Mouse (Mus musculus) telencephalon, adult 2 months (tissue): ENCODE data around the gene Plin1.
A peak's percentile ranks its signal among the peaks of the same experiment; 100 is the strongest.

Experiments used
- DNase-seq: peaks from one replicate; pipeline ENCODE4 v3.0.0-alpha.2; 2011; ENCODE audit warnings: low read depth, low spot score

Gene Plin1

GRCm38 (mm10) chr7:79732622-79733021, at the start of gene Plin1:
TSS of gene Plin1 (minus strand) at chr7:79732903.
- DNase-seq, result no peak

GRCm38 (mm10) chr7:79782516-79782855, 49.8 kb upstream of the Plin1 start:
- DNase-seq, result no peak

- no peak for DNase-seq
These were observed 49.3 kb upstream of the Plin1 start for GRCm38 (mm10) chr7:79781826-79782515.

GRCm38 (mm10) chr7:79780647-79781626, 48.2 kb upstream of the Plin1 start:
- no peak for DNase-seq

- peak; percentile 34 for DNase-seq
These were observed 39.1 kb upstream of the Plin1 start for GRCm38 (mm10) chr7:79771561-79772512.

- DNase-seq, result no peak
These were observed 37.0 kb upstream of the Plin1 start for GRCm38 (mm10) chr7:79769664-79770063.

- DNase-seq, result no peak
These were observed 33.3 kb upstream of the Plin1 start for GRCm38 (mm10) chr7:79765991-79766390.

- DNase-seq, result no peak
These were observed 29.4 kb upstream of the Plin1 start for GRCm38 (mm10) chr7:79762106-79762505.

- DNase-seq, result no peak
These were observed 28.6 kb upstream of the Plin1 start for GRCm38 (mm10) chr7:79761124-79761876.

- no peak for DNase-seq
These were observed 27.1 kb upstream of the Plin1 start for GRCm38 (mm10) chr7:79759766-79760165.

GRCm38 (mm10) chr7:79758176-79758575, 25.5 kb upstream of the Plin1 start:
- DNase-seq, result no peak

- no peak for DNase-seq
These were observed 23.6 kb upstream of the Plin1 start for GRCm38 (mm10) chr7:79756334-79756733.

GRCm38 (mm10) chr7:79749511-79749910, 16.8 kb upstream of the Plin1 start:
- DNase-seq, result no peak

- DNase-seq, result no peak
These were observed 15.0 kb upstream of the Plin1 start for GRCm38 (mm10) chr7:79747659-79748058.

GRCm38 (mm10) chr7:79744585-79744984, 11.9 kb upstream of the Plin1 start:
- DNase-seq, result no peak

GRCm38 (mm10) chr7:79744051-79744450, 11.3 kb upstream of the Plin1 start:
- DNase-seq, result no peak

GRCm38 (mm10) chr7:79742659-79743536, 10.2 kb upstream of the Plin1 start, which contains the start of the genes Pex11a and Wdr93:
TSS of gene Pex11a (minus strand) at chr7:79743131.
TSS of gene Wdr93 (plus strand) at chr7:79743163.
- DNase-seq, result peak; percentile 84

GRCm38 (mm10) chr7:79742277-79742658, 9.6 kb upstream of the Plin1 start:
- no peak for DNase-seq

- DNase-seq, result no peak
These were observed 7.6 kb upstream of the Plin1 start for GRCm38 (mm10) chr7:79740279-79740678.

- no peak for DNase-seq
These were observed 6.2 kb upstream of the Plin1 start for GRCm38 (mm10) chr7:79738913-79739312.
